Mouse (Mus musculus) kidney, adult 2 months (tissue): ENCODE data around the gene Rrp1.

Source experiments
- CTCF ChIP-seq: fragments of 200-500 bp; conservative IDR thresholded peaks from 2 replicates; pipeline ENCODE4 v1.5.1; 2011; ENCODE audit warnings: low read depth, mild to moderate bottlenecking, control low read depth, low read length, moderate library complexity, mixed read lengths; ENCODE audit not compliant: insufficient read depth, insufficient read length
- POLR2A ChIP-seq: fragments of 200-500 bp; IDR thresholded peaks from one replicate; pipeline ENCODE4 v1.6.1; 2011; ENCODE audit warnings: low read depth, low read length, control low read depth

GRCm38 (mm10) chr10:78355931-78356593 is 56.8 kb downstream of the Rrp1 start:
- TF ChIP-seq CTCF (no peak), POLR2A (no peak)
